Mouse (Mus musculus) left cerebral cortex, adult 2 months (tissue): ENCODE data around the gene C130032M10Rik. TPM values are rescaled to one million over a fixed set of nuclear protein-coding genes. Genes with fewer than 3 reads are reported as not detected.

Experiments used
- DNase-seq, 2 experiments: peaks; one replicate each; pipeline ENCODE4 v3.0.0; 2021 to 2022; ENCODE audit warnings: low spot score in 2 of 2, mixed read lengths in 1 of 2; ENCODE audit errors: extremely low spot score in 1 of 2
- H3K27ac ChIP-seq: fragments of 200-600 bp; 2 replicates; pipeline ENCODE4 v1.8.1; 2022
- H3K4me3 ChIP-seq: fragments of 200-600 bp; 2 replicates; pipeline ENCODE4 v1.8.1; 2022
- CTCF ChIP-seq: fragments of 200-600 bp; IDR thresholded peaks from 2 replicates; pipeline ENCODE4 v1.8.1; 2022; ENCODE audit warnings: antibody characterized with exemption, mild to moderate bottlenecking, moderate library complexity
- intact Hi-C: fragments of 180-260 bp; cut with DNase I; formaldehyde crosslinking; loops from one replicate; pipeline ENCODE4 v1.15.1; 2025
- long read RNA-seq, 2 experiments: library from polyadenylated mRNA; stranded (forward); transcript quantifications; one replicate each; pipeline ENCODE4 v2.0.0; 2021; ENCODE audit warnings: borderline mapping rate in 2 of 2
- total RNA-seq, 2 experiments: library from RNA; stranded (reverse); gene quantifications; 2 replicates each; pipeline ENCODE4 v1.2.3; 2021

Gene C130032M10Rik
- not detected for total RNA-seq
- long read RNA-seq, experiment 1, result 0 reads
- long read RNA-seq, experiment 2, result 0 reads

DNA sequence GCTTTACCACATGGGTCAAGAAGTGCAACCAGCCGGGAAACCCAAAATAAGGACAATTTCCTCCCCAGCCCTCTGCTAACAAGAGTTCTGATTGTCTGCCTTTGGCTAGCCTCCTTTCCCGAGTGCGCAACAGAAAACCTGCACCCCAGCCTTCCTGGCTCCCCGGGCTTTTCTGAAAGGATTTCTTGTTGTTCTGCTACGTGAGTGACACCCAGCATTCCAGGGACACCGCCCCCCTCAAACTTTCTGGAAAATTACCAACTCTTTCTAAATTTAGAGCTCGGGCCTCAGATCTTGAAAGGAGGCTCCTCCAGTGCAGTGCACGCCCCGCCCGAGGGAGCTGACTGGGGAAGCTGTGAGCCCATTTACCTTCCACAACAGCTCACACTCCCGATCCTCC, at the start of gene C130032M10Rik:
Gene C130032M10Rik, plus strand, starts transcription at position 334 of the 400 bp plus-strand sequence.
- DNase-seq, result no peak
- H3K27ac ChIP-seq, result no peak within 1 kb of the TSS
- TF ChIP-seq CTCF, result no peak
- no peak within 1 kb of the TSS for H3K4me3 ChIP-seq
- intact Hi-C loops, result no loop called here

DNA sequence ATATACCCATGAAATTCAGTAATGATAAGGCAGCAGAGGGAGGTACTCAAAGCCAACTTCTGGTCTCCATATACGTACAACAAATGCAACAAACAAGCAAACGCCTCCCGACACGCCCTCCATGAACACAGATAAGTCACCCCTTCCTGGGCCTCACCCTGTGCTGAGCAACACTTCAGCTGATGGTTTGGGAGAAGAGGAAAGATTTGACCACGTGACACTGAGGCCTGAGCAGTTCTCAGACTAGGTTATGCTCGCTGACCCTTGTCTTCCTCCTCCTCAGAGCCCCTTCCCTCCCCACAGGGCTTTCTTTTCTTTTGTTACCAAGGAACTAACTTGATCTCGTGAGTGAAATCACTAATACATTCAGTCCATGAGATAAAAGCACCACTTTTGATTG, 48.6 kb upstream of the C130032M10Rik start:
- no peak for TF ChIP-seq CTCF
- DNase-seq, result no peak
- no peak overlapping the region for H3K27ac ChIP-seq
- intact Hi-C loops, result no loop called here
- no peak overlapping the region for H3K4me3 ChIP-seq

DNA sequence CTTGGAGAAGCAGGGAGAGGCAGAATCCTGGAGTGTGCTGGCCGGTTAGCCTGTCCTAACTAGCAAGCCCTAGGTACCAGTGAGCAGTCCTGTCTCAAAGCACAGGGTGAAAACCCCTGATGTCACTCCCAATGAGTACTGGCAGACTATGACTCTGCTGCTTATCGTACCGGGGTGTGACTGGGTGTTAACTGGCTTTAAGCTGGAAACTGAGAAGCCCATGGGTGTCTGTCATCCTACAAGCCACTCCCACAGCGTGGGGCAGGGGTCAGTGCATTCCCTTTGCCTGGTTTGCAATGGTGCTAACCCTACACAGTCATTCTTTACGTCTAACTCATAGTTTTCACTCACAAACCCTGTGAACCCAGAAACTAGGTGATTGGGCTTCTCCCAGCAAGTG, 47.3 kb upstream of the C130032M10Rik start:
- intact Hi-C loops, result no loop called here
- no peak for TF ChIP-seq CTCF
- Histone ChIP-seq H3K27ac (no peak overlapping the region), H3K4me3 (no peak overlapping the region)
- no peak for DNase-seq

- no peak for DNase-seq
- Histone ChIP-seq H3K4me3 (no peak overlapping the region), H3K27ac (no peak overlapping the region)
- TF ChIP-seq CTCF, result no peak
- intact Hi-C loops, result no loop called here
Measured at GRCm38 (mm10) chr9:114468701-114469100, 46.8 kb upstream of the C130032M10Rik start.

GRCm38 (mm10) chr9:114471892-114472291, 43.6 kb upstream of the C130032M10Rik start:
- Histone ChIP-seq H3K27ac (no peak overlapping the region), H3K4me3 (no peak overlapping the region)
- TF ChIP-seq CTCF, result no peak
- intact Hi-C loops, result no loop called here
- DNase-seq, result no peak

DNA sequence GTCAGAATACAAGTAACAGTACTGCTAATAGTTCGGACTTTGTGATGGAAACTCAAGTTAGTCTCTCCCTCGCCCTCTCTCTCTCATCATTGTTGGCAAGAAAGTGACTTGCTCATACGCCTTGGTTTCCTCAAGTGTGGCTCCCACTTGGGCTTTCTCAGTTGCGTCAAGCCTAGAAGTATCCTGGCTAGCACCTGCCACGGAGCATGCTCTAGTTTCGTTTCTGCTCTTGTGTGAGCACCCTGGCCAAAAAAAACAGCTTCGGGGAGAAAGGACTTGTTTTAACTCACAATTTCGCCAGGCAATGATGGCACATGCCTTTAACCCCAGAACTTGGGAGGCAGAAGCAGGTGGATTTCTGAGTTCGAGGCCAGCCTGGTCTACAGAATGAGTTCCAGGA, 38.5 kb upstream of the C130032M10Rik start:
- intact Hi-C loops, result no loop called here
- no peak for DNase-seq
- no peak for TF ChIP-seq CTCF
- no peak overlapping the region for H3K4me3 ChIP-seq
- no peak overlapping the region for H3K27ac ChIP-seq

DNA sequence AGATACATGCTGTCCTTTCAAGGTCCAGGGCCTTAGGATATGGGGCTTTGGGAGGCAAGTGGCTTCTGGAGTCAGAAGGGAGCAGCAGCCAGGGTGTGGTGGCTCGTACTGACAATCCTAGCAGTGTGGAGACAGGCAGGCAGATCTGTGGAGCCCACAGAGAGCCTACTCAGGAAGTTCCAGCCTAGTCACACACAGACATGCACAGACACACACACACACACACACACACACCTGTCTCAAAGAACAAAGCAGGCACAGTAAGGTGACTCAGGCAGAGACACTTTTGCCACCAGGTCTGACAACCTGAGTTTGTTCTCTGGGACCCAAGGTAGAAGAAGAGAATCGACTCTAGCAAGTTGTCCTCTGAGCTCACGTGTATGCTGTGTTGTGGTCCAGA, 34.6 kb upstream of the C130032M10Rik start:
- no peak for DNase-seq
- no peak overlapping the region for H3K27ac ChIP-seq
- H3K4me3 ChIP-seq, result no peak overlapping the region
- intact Hi-C loops, result no loop called here
- TF ChIP-seq CTCF, result no peak

- Histone ChIP-seq H3K27ac (no peak overlapping the region), H3K4me3 (no peak overlapping the region)
- intact Hi-C loops, result no loop called here
- DNase-seq, result no peak
- no peak for TF ChIP-seq CTCF
Measured at GRCm38 (mm10) chr9:114484771-114485170, 30.7 kb upstream of the C130032M10Rik start.

- no peak overlapping the region for H3K27ac ChIP-seq
- DNase-seq, result no peak
- TF ChIP-seq CTCF, result no peak
- intact Hi-C loops, result no loop called here
- H3K4me3 ChIP-seq, result no peak overlapping the region
Measured at GRCm38 (mm10) chr9:114486808-114487207, 28.7 kb upstream of the C130032M10Rik start.

GRCm38 (mm10) chr9:114487481-114488258, 27.8 kb upstream of the C130032M10Rik start:
- Histone ChIP-seq H3K27ac (no peak overlapping the region), H3K4me3 (no peak overlapping the region)
- no peak for DNase-seq
- intact Hi-C loops, result no loop called here
- no peak for TF ChIP-seq CTCF

DNA sequence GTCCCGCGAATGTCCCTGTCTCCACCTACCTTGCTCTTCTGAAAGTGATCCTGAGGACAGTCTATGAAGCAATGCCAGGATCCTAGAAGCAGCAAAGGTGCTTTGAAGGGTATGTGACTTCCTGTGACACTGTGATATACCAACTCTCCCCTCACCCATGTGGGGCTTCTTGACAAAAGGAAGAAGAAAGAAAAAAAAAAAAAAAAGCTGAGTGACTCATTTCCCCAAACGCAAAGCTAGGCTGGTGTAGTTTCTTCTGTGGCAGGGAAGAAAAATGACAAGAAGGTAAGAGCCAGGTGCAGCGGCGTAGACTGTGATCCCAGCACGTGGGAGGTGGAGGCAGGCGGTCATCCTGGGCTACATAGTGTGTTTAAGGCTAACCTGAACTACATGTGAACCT, 19.0 kb upstream of the C130032M10Rik start:
- intact Hi-C loops, result no loop called here
- Histone ChIP-seq H3K4me3 (no peak overlapping the region), H3K27ac (no peak overlapping the region)
- DNase-seq, result no peak
- TF ChIP-seq CTCF, result no peak

DNA sequence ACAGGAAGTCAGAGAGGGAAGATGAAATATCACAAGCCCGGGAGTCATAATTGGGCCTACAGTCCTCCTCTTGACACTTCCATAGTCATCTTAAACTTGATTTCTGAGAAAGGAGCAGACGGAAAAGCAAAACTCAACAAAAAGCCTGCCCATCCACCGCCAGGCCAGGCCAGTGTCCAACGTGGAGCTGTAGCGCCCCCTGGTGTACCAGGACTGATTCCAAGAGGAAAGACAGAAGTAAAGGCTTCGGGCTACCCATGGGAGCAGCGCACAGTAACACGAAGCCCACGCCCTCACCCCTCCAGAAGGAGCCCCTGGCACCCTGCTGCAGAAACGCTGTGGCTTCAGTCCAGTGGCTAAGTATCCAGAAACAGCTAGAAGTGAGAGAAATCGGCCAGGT, 17.3 kb upstream of the C130032M10Rik start:
- TF ChIP-seq CTCF, result peak; percentile 81
- Histone ChIP-seq H3K27ac (no peak overlapping the region), H3K4me3 (no peak overlapping the region)
- intact Hi-C loops, result loop anchor here (1.0 kb wide), 1 partner anchor 83 kb away; no protein-coding TSS in a partner anchor
- peak; percentile 71 to 81 for DNase-seq
